Mouse (Mus musculus) kidney, embryonic 15.5 days (tissue): ENCODE measurements around the gene Chrm4. TPM values are rescaled to one million over a fixed set of nuclear protein-coding genes. Genes with fewer than 3 reads are reported as not detected.

Experiments used
- ATAC-seq: fragments of 200-750 bp; cut with Nextera tagmentation; replicated peaks from 2 replicates; pipeline ENCODE4 v1.8.0; 2017; ENCODE audit warnings: moderate TSS enrichment; ENCODE audit not compliant: low FRiP score
- H3K27ac ChIP-seq: fragments of 300-500 bp; sonication (generic); 2 replicates; pipeline ENCODE4 v1.5.1; 2015; ENCODE audit warnings: mild to moderate bottlenecking, inconsistent platforms
- H3K27me3 ChIP-seq: fragments of 300-500 bp; sonication (generic); 2 replicates; pipeline ENCODE4 v1.6.1; 2015; ENCODE audit warnings: inconsistent platforms
- H3K36me3 ChIP-seq: fragments of 300-500 bp; sonication (generic); 2 replicates; pipeline ENCODE4 v1.6.1; 2015; ENCODE audit warnings: inconsistent platforms
- H3K4me1 ChIP-seq: fragments of 300-500 bp; sonication (generic); 2 replicates; pipeline ENCODE4 v1.6.1; 2015; ENCODE audit warnings: inconsistent platforms
- H3K4me2 ChIP-seq: fragments of 300-500 bp; sonication (generic); 2 replicates; pipeline ENCODE4 v1.6.1; 2015; ENCODE audit warnings: moderate library complexity, mild to moderate bottlenecking, inconsistent platforms
- H3K4me3 ChIP-seq: fragments of 300-500 bp; sonication (generic); replicated peaks from 2 replicates; pipeline ENCODE4 v1.5.1; 2015; ENCODE audit warnings: mild to moderate bottlenecking, inconsistent platforms
- H3K9ac ChIP-seq: fragments of 300-500 bp; sonication (generic); 2 replicates; pipeline ENCODE4 v1.6.1; 2015; ENCODE audit warnings: mild to moderate bottlenecking, inconsistent platforms
- H3K9me3 ChIP-seq: fragments of 300-500 bp; sonication (generic); replicated peaks from 2 replicates; pipeline ENCODE4 v1.6.1; 2016; ENCODE audit warnings: inconsistent platforms
- WGBS: fragments of 180-500 bp; shearing (Covaris S2); methylation state at CpG from one replicate; pipeline ENCODE4 v1.1.7; 2015; ENCODE audit warnings: mixed read lengths; 5-methylcytosine and 5-hydroxymethylcytosine counted together
- polyA plus RNA-seq: library from polyadenylated mRNA; unstranded; fragments of >200 nt; fragmentation: Nextera tagmentation; extraction: Ambion mirVana; gene quantifications from 2 replicates; pipeline ENCODE4 v1.2.1, GENCODE M21; 2015

Chrm4 gene
- polyA plus RNA-seq = 0.42 TPM in 1 of 2 replicates, not detected in the other

DNA sequence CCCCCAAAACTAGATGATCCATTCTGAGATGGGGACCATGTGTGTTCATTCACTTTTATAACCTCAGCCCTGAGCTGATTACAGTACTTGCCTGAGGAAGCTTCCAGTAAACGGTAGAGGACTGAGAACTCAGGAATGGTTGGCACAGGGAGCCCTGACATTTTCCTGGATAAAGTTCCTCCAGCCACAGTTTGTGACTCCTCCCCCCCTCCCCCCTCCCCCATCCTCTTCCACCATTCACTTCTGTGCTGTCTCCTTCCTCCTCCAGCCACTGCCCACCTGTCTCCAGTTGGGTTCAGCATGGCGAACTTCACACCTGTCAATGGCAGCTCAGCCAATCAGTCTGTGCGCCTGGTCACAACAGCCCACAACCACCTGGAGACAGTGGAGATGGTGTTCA lies at the start of gene Chrm4:
Gene Chrm4, plus strand, starts transcription at position 301 of the 400 bp plus-strand sequence.
- Histone ChIP-seq H3K27ac (no peak within 1 kb of the TSS), H3K4me3 (no peak within 1 kb of the TSS), H3K36me3 (peaks cover 7% of the 10 kb centered on the region; the same call in 1 of the 2 replicates), H3K4me1 (peaks cover 51% of the 10 kb centered on the region), H3K27me3 (peaks cover 33% of the 10 kb centered on the region), H3K4me2 (peak within 1 kb of the TSS; percentile 48), H3K9ac (no peak within 1 kb of the TSS), H3K9me3 (no peaks in the 10 kb centered on the region)
- 90% methylated on average over 3 of the region's 3 CpGs for WGBS
- no peak for ATAC-seq

DNA sequence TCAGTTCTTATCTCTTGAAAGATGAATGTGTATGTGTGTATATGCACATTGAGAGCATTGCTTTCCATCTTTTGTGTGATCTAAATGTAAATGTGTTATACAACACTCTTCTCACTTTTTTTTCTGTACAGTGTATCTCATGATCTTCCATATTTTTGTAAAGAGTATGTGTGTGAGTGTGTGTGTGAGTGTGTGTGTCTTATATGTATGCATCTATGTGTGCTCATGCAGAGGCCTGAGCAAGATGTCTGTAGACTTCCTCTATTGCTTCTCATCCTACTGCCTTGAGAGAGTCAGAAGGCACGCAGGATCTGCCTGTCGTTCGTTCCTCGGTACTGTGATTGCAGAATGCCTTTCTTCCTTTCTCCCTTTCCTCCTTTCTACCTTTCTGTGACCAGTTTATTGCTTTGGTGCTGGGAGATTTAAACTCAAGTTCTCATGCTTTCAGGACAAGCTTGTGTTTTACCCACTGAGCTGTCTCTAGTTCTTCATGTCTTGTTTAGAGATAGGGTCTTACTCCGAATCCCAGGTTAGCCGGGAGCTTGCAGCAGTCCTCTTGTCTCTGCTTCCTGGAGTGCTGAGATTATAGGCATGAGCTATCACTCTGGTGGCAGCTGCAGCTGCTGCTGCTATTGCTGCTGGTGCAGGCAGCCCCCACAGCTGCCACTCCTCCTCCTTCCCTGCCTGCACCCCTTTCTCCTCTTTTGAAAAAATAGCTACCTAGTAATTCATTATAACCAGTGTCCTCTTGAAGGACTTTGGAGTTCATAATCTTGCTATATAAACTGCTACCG lies 48.5 kb upstream of the Chrm4 start:
- H3K4me3 ChIP-seq = no peak overlapping the region
- WGBS = 72% methylated on average over 7 of the region's 7 CpGs
- H3K36me3 ChIP-seq = peaks cover 18% of the 10 kb centered on the region; the same call in 1 of the 2 replicates
- no peak for ATAC-seq
- H3K9ac ChIP-seq = no peak overlapping the region
- H3K4me1 ChIP-seq = no peaks in the 10 kb centered on the region
- H3K4me2 ChIP-seq = no peak overlapping the region
- no peaks in the 10 kb centered on the region for H3K27me3 ChIP-seq
- no peaks in the 10 kb centered on the region for H3K9me3 ChIP-seq
- H3K27ac ChIP-seq = no peak overlapping the region

DNA sequence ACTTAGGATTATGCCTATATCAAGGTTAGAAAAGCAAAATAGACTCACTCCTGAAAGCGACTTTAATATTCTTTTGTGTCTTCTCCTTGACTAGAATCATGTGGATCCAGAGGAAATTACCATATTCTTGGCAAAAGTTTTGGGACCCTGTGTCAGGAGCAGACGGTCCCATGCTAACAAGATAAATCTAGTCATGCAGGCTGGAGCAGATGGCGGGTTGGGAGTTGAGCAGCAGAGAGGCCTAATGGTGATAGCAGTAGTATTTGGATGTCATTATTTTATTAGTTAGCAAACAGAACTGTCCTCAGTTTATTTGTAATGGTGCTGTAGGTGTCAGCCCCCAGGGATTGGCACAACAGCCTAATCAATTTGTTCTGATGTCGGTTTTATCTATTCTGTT lies 43.1 kb upstream of the Chrm4 start:
- Histone ChIP-seq H3K9me3 (no peaks in the 10 kb centered on the region), H3K27me3 (no peaks in the 10 kb centered on the region), H3K36me3 (peaks cover 29% of the 10 kb centered on the region), H3K4me3 (no peak overlapping the region), H3K27ac (no peak overlapping the region), H3K9ac (no peak overlapping the region), H3K4me2 (no peak overlapping the region), H3K4me1 (no peaks in the 10 kb centered on the region)
- 85% methylated on average over 4 of the region's 4 CpGs for WGBS
- ATAC-seq = no peak

DNA sequence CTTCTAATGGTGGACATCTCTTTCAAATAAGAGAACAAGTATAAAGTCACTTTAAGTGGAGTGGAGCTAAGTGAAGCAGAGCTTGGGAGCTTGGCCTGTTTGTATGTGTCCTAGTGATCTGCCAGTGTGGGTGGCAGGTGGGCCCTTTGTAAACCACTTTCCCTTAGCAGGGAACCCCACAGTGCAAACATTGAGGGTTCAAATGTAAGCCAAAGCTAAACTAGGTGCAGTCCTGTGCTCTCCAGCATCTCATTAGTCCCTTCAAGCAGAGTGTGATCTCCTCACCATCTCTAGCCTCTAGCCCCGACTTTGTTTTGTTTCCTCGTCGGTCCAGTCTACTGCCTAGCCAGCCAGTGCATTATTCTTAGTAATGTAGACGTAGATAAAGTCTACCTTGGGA lies 42.4 kb upstream of the Chrm4 start:
- no peak for ATAC-seq
- Histone ChIP-seq H3K27ac (no peak overlapping the region), H3K4me3 (no peak overlapping the region), H3K4me1 (no peaks in the 10 kb centered on the region), H3K27me3 (no peaks in the 10 kb centered on the region), H3K36me3 (peaks cover 33% of the 10 kb centered on the region), H3K9ac (no peak overlapping the region), H3K9me3 (no peaks in the 10 kb centered on the region), H3K4me2 (no peak overlapping the region)
- 82% methylated on average over 4 of the region's 4 CpGs for WGBS

DNA sequence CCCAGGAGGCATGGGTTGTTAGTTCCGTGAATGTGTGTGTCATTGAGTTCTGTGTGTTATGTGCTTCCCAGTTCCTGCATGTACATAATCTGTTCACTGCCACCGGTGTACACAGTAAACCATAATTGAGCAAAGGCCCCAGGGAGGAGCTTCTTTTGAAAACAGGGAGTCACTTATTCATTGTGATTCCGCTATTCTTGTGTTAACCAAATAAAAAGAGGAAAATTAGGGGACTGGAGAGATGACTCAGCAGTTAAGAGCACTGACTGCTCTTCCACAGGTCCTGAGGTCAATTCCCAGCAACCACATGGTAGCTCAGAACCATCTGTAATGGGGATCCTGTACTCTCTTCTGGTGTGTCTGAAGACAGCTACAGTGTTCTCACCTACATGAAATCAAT lies 32.3 kb upstream of the Chrm4 start:
- Histone ChIP-seq H3K4me3 (no peak overlapping the region), H3K9ac (no peak overlapping the region), H3K27me3 (no peaks in the 10 kb centered on the region), H3K4me1 (no peaks in the 10 kb centered on the region), H3K4me2 (no peak overlapping the region), H3K36me3 (peaks cover 36% of the 10 kb centered on the region), H3K27ac (no peak overlapping the region), H3K9me3 (no peaks in the 10 kb centered on the region)
- 85% methylated on average over 3 of the region's 3 CpGs for WGBS
- ATAC-seq = no peak

DNA sequence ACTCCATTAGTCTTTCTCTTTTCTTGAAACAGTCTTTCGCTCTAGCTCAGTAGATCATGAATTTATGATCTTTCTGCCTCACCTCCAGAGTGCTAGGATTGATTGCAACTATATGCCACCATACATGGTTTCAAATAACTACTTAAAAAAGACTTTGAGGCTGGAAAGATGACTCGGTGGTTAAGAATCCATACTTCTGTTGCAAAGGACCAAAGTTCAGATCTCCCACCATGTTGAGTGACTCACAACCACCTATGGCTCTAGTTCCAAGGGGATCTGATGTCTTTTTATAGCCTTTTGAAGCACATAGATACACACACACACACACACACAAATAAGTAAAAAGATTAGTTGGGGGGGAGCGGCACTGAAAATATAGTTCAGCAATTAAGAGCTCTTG lies 31.6 kb upstream of the Chrm4 start:
- ATAC-seq = no peak
- Histone ChIP-seq H3K27me3 (no peaks in the 10 kb centered on the region), H3K4me3 (no peak overlapping the region), H3K9ac (no peak overlapping the region), H3K27ac (no peak overlapping the region), H3K4me2 (no peak overlapping the region), H3K36me3 (peaks cover 35% of the 10 kb centered on the region), H3K4me1 (no peaks in the 10 kb centered on the region), H3K9me3 (no peaks in the 10 kb centered on the region)
- WGBS = 83% methylated on average over 3 of the region's 3 CpGs

DNA sequence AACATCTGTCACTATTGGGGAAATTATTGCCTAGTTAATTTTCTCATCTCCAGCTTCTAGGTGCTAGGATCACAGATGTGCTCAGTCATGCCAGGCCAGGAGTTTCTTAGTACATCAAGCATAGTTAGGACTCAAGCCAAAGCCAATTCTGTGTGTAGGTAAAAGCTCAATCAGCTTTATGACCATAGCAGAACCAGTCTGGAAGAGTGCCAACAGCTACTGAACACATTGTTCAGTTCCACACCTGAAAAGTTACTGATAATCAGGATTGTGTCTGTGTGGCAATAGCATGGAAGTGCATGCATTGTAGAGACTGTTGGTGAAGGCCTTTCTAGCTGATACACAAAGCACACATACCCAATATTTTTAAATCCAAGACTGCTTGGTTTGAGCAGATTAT lies 29.1 kb upstream of the Chrm4 start:
- ATAC-seq = no peak

DNA sequence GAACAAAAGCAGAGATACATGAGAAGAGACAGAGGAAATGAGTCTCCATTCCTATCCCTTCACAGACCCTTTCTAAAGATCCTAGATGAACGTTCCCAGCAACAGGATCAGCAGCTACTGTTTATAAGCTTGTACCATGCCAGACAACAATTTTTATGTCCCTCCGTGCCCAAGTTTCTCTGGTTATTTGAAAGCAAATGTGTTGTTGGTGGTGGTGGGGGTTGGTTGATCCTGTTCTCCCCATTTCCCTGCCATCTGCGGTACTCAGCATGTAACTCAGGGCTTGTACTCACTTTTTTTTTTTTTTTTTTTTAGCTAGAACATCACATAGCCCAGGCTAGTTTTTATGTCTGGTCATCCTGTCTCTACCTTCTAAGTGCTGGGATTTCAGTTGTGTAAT lies 27.9 kb upstream of the Chrm4 start:
- ATAC-seq = no peak
- no peak overlapping the region for H3K4me2 ChIP-seq
- H3K36me3 ChIP-seq = peaks cover 41% of the 10 kb centered on the region
- no peaks in the 10 kb centered on the region for H3K4me1 ChIP-seq
- no peak overlapping the region for H3K4me3 ChIP-seq
- no peaks in the 10 kb centered on the region for H3K27me3 ChIP-seq
- 96% methylated on average over 3 of the region's 3 CpGs for WGBS
- H3K27ac ChIP-seq = no peak overlapping the region
- H3K9me3 ChIP-seq = no peaks in the 10 kb centered on the region
- no peak overlapping the region for H3K9ac ChIP-seq

More for the DNA sequence above, 29.1 kb upstream of the Chrm4 start:
- H3K9ac ChIP-seq = no peak overlapping the region
- H3K4me2 ChIP-seq = no peak overlapping the region
- no peak overlapping the region for H3K27ac ChIP-seq
- H3K9me3 ChIP-seq = no peaks in the 10 kb centered on the region
- no peaks in the 10 kb centered on the region for H3K4me1 ChIP-seq
- no peak overlapping the region for H3K4me3 ChIP-seq
- H3K36me3 ChIP-seq = peaks cover 36% of the 10 kb centered on the region
- H3K27me3 ChIP-seq = no peaks in the 10 kb centered on the region

DNA sequence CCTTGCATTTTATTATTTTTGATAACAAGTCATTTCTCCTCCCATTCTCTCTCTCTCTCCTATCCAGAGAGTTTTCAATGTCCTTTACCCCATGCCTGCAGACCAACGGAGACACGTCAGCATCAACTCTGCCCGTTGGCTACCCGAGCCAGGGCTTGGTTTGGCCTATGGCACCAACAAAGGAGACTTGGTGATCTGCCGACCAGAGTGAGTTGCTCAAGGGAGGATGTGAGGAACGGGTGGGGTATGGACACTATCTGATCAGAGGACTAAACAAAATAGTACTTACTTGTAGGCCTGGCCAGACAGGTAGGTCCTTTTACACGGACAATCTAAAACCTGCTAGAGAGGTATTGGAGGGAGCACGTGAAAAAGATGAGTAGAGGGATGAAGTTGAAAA lies 26.6 kb upstream of the Chrm4 start:
- Histone ChIP-seq H3K4me2 (no peak overlapping the region), H3K36me3 (peaks cover 43% of the 10 kb centered on the region), H3K9ac (no peak overlapping the region), H3K27ac (no peak overlapping the region), H3K27me3 (no peaks in the 10 kb centered on the region), H3K9me3 (no peaks in the 10 kb centered on the region), H3K4me3 (no peak overlapping the region), H3K4me1 (no peaks in the 10 kb centered on the region)
- whole genome bisulfite sequencing = 91% methylated on average over 8 of the region's 8 CpGs
- no peak for ATAC-seq

DNA sequence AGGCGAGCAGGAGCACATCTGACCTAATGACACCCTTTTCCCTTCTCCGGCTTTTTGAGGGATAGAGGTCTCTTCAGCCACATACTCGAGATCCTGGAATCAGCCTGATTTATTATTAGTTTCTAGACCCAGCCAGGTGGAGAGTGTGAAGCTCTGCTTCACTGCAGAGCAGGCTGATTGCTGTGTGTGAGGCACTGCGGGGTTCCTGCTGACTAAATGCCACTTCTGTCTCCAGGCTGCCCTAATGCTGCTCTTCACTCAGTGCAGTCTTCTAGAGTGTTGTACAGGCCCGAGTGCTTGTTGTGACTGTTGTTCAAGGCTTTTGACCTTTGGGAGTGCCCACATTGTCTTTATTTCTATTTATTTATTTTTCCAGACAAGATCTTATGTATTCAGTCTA lies 24.7 kb upstream of the Chrm4 start:
- WGBS = 44% methylated on average over 5 of the region's 5 CpGs
- Histone ChIP-seq H3K4me1 (no peaks in the 10 kb centered on the region), H3K9me3 (no peaks in the 10 kb centered on the region), H3K36me3 (peaks cover 54% of the 10 kb centered on the region), H3K27ac (no peak overlapping the region), H3K9ac (no peak overlapping the region), H3K27me3 (no peaks in the 10 kb centered on the region), H3K4me3 (no peak overlapping the region), H3K4me2 (no peak overlapping the region)
- no peak for ATAC-seq

DNA sequence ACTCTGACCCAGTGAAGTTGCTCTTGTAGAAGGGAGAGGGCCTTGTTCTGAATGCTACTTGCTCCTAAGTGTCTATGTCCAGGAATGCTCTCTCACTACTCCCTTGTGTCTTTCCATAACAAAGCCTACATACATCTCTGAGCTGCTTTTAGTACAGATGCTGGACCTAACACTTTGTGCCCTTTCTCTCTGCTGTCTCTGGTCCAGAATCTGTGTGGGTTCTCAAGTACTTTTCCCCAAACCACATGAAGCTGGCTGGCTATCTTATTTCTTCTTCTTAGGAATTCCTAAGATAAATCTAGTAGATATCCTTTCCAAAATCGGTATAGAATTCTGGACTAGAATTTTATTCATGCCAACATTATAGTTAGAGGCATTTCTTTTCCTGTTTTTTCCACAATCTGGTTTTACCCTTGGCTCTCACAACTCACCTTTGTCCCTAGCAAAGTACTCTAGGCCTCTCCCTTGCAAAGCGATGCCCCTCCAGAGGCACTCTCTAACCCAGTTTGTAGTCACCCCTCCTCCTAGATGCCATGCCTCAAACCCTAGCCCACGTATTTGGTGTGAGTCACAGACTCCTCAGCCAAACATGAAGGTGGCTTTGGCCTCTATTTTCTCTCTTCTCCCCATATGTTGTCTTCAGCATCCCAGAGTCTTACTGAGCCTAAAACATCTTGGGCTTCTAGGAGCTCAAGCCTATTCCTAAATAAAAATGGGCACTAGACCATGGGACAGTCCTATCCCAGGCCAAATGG lies 23.7 kb upstream of the Chrm4 start:
- Histone ChIP-seq H3K27ac (no peak overlapping the region), H3K9me3 (no peaks in the 10 kb centered on the region), H3K36me3 (peaks cover 53% of the 10 kb centered on the region), H3K27me3 (no peaks in the 10 kb centered on the region), H3K4me1 (no peaks in the 10 kb centered on the region), H3K4me2 (no peak overlapping the region), H3K9ac (no peak overlapping the region), H3K4me3 (no peak overlapping the region)
- 88% methylated on average over 3 of the region's 3 CpGs for WGBS
- ATAC-seq = no peak

DNA sequence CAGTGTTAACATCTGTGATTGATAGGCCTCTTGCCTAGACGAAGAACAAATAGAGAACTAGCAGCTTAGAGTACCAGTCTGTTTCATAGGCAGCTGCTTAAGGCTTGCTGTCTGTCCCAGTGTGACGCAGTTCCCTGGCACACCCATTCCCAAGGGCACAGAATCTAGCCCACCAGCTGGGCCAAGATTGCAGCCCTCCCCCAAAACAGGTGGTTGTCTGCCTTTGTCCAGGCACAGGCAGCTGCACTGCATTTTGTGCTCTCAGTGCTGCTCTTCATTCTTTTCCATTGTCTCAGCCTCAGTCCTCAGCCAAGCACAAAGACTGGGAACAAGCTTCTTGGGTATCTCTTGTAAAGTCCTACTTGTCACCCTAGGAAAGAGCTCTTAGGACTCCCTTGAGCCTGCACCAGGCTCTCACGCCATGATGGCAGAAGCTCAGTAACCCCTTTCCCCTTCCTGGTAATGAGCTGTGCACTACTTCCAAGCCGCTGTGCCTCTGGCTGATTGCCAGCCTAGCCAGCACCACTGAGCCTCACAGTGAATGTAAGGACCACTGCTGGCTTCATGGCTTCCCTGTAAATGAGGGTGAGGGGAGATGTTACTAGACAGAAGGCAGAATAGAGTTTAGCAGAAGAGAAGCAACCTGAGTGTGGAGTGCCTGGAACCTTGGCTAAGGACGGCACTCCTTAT lies 22.3 kb upstream of the Chrm4 start:
- Histone ChIP-seq H3K9ac (no peak overlapping the region), H3K4me3 (no peak overlapping the region), H3K4me1 (no peaks in the 10 kb centered on the region), H3K27ac (no peak overlapping the region), H3K9me3 (no peaks in the 10 kb centered on the region), H3K36me3 (peaks cover 62% of the 10 kb centered on the region), H3K4me2 (no peak overlapping the region), H3K27me3 (no peaks in the 10 kb centered on the region)
- no peak for ATAC-seq
- 79% methylated on average over 5 of the region's 5 CpGs for WGBS
